Mouse (Mus musculus) induced T-regulatory cell, adult 2 months (primary cell): ENCODE data around the gene 0610037L13Rik.

Source experiments
- DNase-seq: peaks from one replicate; pipeline ENCODE4 v3.0.0-alpha.2; 2012; ENCODE audit warnings: low read depth

The 0610037L13Rik gene

DNA sequence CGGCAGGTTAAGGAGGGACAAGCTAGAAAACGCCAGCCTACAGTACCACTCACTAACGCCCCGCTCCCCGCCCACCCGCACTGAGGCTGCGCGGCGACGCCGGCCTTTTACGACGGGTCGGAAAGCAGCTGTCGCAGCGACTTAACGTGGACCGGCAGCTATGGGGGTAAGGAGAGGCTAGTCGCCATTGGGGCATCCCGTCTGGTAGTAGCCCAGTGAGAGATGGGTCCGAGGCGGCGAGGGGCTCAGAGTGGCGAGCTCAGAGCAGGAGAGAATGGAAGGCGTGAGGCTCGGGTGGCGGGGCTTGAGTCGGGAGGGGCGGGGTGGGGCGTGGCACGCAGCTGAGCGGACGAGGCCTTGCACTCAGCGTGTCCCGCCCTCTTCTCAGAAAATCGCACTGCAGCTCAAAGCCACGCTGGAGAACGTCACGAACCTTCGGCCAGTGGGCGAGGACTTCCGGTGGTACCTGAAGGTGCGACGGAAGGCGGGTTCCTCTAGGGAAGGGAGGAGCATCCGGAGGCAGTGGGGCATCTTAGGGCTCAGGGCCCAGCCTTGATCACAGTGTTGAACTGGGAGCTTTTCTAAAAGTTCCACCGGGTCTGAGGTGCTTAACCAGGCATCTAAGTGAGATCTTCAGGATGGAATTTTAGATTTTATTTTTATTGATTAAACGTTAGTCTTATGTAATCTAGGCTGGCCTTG lies at the start of gene 0610037L13Rik:
Gene 0610037L13Rik (plus strand): TSS at position 83 of the 702 bp plus-strand sequence.
- peak; percentile 97 for DNase-seq

DNA sequence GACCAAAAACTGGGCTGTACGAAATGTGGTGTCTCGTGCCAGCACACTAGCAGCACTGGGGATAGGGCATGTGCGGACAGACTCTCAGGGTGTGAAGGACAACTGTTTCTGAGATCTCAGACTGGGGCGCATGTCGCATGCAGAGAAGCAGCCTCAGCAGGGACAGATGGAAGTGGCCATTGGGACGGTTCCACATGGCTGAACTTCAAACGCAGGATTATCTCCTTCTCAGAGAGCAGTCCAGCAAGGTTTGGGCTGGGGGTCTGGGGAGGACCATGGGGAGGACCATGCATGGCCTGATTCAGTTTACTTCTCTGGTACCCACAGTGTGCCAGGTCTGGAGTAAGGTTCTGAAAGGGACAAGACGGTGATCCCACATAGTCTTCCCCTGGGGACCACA lies 45.9 kb upstream of the 0610037L13Rik start:
- DNase-seq: no peak

DNA sequence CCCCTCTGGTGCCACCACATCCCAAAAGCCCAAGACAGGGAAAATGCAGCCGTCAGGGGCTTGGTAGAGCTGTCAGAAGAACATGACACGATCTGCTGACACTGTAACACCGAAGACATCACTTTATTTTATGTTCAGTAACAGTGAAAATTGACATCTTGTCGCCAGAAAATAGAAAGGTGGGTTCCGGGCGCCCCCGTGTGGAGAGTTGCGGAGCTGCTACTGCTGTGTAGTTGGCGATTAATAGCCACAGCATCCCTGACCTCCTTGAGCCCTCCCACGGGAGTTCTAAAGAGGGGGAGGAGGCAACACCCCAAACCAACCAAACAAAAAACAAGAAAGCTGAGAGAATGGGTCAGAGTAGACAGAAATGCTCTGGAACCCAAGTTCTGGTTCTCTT lies 44.6 kb upstream of the 0610037L13Rik start:
- DNase-seq: peak; percentile 74

DNA sequence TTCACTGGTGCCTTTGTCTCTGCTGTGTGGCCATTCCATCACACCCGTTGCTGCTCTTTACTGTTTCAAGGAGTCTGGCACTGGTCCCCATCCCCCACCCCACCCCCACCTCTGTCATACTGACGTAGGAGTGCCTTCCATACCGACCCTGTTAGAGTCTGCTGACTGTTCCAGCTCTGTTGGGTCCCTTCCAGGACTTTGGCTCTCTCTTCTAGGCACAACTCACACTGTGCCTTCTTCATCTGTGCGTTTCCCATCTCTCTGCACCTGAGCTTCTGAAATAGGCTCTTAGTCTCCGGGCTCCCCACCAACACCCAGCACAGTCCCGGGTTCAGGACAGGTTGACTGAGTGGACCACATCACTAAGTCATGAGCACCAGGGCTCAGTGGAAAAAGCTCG lies 42.8 kb upstream of the 0610037L13Rik start:
- no peak for DNase-seq

DNA sequence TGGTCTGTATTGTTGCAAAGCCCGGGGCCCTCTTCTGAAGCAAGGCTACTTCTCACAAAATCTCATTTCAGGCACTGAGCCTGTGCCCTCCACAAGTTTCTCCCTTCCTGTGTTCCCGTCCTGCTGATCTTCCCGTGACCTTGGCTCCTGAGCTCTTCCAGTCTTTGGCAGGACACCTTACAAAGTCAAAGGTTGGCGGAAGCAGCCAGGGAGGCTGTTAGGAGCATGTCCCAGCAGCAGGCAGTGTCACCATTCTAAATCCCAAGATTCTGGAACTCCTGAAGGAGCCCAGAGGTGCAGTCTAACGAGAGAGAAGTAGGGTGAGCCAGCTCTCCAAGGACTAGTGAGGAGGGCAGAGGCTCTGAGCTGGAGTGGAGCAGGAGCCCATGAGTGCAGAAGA lies 41.1 kb upstream of the 0610037L13Rik start:
- no peak for DNase-seq

DNA sequence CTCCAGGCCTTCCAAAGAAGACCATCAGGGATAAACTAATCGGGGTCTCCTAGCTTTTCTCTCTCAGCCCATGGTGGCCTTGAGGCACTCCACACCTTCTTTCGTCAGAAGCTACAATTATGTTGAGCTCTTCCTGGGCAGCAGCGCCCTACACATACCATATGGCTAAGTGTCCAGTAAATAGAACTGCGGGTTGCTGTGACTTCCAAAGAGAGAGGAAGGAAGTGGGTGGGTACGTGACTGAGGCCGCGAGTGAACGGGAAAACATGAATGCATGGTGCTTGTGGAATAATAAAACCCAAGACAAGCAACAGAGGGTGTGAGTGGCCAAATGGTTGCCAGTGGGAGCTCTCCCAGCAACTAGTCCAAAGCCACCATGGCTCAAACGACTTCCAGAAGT lies 40.0 kb upstream of the 0610037L13Rik start:
- no peak for DNase-seq

DNA sequence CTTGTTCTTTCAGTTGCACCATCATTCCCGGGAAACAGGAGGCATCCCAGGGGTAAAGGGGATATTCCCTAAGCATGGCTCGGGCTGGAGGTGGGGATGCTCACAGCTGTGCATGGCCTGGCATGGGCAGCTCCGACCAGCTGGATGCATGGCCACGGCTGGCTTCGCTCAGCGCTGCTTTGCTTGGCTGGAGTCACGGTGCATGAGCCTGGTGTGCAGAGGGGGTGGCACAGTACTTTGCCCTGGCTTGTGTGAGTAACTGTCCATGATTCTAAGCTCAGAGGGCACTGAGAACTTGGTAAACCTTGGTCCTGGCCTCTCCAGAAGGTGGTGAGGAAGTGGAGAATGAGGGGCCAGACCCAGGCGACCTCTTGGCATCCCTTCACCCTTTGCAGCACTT lies 39.5 kb upstream of the 0610037L13Rik start:
- no peak for DNase-seq

DNA sequence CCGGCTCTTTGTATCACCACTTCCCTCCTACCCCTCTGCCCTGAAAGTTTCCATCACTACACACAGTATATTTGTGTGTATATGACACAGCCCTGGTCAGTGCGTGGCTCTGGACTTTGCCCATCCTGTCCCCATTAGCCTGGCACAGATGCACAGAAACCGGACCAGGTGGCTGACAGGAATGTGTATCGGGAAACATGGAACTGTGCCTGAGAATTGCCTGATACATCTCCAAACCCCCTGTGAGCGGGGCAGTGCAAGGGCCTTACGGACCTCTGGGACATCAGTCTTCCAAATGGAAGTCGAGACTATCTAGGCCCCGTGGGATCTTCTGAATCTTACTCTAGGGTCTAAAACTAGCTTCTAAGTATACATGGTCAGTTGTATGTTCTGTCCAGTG lies 36.3 kb upstream of the 0610037L13Rik start:
- DNase-seq: no peak

DNA sequence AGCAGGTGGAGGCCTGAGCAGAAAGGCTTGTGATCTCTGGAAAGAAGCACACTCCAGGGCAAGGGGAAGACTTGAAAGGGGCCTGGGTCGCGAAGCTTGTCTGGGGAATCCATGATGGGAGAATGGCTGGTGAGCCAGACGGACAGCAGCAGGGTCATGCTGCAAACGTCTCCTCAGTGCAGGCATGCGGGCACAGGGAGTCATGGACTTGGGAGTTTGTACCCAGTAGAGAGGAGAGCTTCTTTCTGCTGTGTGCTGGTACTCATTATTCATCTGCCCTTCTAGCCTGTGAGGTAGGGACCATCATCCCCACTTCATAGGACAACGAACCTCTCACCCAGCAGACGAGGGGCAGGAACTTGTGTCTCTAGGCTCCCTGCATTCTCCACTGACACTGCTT lies 35.8 kb upstream of the 0610037L13Rik start:
- DNase-seq: no peak

DNA sequence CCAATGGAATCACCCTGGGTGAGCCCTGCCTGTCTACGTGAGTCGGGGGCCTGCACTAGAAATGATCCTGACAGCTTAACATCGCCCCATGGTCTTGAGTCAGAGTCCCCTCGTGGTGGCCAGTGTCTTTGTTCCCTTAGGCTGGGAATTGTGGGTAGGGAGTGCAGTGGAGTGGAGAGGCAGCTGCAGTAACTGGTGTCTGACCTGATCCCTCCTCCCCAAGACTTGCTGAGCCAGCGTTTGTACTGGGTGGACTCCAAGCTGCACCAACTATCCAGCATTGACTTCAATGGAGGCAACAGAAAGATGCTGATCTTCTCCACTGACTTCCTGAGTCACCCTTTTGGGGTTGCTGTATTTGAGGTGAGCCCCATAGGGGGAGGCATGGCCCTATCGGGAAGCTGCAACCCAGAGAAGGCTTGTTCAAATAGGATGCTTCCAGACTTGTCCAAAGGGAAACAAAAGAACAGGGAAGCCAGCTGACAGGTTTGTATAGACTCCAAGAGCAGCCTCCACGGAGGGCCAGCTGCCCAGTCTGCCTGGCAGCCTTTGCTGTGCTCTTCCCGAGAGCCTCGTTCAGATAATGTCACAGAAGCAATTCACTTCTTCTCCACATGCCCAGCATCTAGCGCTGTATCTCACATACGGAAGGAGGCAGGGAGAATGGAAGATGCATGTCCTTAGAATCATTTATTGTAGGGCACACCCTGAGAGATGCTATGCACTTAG lies 32.5 kb upstream of the 0610037L13Rik start:
- DNase-seq: no peak

DNA sequence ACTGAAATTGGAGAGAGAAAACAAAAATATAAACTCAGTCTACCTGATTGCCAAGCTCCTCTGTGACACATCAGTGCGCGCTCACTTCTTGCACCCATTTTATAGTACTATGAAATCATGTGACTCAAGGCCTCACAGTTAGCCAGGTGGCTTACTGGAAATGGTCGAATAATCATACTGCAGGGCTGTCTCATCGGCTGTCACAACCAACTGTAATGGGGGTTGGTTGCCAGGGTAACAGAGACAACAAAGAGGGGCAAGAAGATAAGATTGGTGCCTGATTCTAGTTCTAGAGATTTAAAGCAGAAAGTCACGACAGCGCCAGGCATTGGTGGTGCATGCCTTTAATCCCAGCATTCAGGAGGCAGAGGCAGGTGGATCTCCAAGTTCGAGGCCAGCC lies 30.6 kb upstream of the 0610037L13Rik start:
- no peak for DNase-seq

DNA sequence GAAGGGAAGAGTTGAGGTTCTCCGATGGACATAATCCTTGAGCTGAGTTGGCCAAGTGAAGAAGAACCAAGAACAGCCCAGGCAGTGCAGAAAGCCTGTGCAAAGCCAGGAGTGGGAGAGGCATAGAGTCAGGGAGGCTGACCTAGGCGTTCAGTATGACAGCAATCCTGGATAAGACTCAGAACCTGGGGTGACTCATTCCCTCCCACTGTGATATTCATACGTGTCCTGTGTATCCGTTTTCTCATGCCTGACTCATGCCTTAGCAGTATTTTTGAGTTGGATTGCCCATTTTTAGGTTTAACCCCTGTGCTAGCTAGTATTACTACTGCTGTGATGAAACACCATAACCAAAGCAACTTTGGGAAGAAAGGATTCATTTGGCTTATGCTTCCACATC lies 24.7 kb upstream of the 0610037L13Rik start:
- DNase-seq: no peak

DNA sequence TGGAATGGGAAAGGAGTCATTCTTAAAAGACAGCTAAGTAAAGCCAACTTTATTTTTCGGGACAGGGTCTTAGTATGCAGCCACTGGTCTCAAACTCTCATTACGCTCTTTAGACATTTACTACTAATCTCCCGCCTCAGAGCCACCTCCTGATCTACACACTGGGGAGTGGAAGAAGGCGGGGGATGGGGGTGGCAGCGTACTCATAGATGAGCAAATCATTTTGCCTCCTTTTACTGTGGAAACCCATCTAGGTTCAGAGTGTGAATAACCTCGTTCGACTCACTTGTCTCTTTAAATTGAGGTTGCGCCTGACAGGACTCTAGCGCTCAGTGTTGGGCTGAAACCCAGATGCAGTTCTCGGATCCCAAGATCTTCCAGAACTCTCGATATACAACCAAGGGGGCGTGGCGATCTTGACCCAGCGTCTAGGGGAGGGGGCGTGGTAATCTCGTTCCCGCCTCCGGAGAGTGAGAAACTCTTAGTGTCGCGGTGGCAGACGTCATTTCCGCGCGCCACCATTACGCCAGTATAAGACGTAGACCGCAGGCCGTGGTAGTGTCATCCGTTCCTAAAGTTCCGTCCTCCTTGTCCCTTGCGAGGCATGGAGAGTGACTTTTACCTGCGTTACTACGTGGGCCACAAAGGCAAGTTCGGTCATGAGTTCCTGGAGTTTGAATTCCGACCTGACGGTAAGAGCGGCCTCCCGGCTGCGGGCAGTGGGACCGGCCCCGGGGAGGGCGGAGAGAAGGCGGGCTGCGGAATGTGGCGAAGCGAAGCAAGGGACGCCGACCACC lies 10.2 kb upstream of the 0610037L13Rik start, which contains the start of gene Magoh:
Gene Magoh (plus strand): TSS at position 502 of the 797 bp plus-strand sequence.
- peak; percentile 99 for DNase-seq

DNA sequence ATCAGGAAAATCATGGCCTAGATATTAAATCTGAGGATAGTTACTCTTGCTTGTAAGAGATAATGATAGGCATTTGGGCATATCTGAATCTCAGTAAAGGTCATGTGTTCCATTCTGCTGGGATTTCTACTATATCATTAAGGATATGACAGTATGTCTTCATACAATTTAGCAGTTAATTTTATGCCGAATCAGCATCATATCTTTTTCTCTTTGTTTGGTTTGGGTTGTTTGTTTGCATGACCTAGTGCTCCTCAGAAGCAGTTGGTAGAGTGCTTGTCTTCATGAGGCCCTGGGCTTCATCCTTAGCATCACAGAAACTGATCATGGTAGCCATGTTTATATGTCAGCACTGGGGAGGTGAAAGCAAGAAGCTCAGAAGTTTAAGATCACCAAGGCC lies 8.0 kb upstream of the 0610037L13Rik start:
- no peak for DNase-seq

DNA sequence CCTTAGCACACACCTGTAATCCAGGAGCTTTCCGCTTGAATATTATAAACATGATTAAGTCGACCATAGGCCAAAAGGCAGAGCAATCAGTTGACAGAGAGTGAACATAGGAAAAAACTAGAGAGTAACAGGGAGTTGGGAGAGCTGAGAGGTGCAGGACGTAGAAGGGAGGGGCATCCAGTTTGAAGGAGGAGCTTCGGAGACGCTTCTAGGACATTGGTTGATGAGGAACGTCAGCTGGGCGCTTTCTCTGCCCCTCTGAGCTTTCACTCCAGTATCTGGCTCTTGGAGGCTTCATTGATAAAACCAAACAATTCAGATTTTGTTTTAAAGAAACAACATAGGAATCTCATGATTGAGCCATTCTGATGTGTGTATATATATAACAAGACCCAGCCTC lies 3.2 kb upstream of the 0610037L13Rik start:
- DNase-seq: no peak

DNA sequence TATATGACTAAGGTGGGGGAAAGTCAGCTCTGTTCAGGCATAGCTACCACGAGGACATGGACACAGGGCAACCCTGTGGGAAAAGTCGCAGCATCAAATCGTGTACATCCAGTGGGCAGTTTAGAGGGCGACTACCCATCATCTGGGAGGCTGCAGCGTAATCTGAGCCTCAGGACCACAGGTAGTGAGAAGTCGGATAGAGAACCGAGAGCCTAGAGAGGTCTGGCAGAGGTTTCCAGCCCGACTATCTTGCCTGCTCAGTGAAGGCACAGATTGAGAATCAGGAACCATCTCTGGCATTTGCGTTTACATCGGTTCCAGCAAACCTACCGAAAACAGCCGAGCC lies 255 bp upstream of the 0610037L13Rik start:
- DNase-seq: no peak

DNA sequence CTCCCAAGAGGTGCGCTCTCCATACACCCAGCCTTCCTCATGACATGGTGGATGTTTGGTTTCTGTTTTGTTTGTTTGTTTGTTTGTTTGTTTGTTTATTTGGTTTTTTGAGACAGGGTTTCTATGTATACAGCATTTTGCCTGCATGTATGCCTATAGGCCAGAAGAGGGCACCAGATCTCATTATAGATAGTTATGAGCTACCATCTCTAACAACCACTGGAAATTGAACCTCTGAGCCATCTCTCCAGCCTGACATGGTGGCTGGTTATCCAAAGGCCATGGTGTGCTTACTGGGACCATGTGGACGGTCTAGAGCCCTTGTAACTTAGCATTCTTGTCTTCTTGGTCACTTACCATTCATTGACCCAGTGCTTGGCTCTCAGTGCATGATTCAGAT lies 3.0 kb downstream of the 0610037L13Rik start:
- DNase-seq: peak; percentile 63

DNA sequence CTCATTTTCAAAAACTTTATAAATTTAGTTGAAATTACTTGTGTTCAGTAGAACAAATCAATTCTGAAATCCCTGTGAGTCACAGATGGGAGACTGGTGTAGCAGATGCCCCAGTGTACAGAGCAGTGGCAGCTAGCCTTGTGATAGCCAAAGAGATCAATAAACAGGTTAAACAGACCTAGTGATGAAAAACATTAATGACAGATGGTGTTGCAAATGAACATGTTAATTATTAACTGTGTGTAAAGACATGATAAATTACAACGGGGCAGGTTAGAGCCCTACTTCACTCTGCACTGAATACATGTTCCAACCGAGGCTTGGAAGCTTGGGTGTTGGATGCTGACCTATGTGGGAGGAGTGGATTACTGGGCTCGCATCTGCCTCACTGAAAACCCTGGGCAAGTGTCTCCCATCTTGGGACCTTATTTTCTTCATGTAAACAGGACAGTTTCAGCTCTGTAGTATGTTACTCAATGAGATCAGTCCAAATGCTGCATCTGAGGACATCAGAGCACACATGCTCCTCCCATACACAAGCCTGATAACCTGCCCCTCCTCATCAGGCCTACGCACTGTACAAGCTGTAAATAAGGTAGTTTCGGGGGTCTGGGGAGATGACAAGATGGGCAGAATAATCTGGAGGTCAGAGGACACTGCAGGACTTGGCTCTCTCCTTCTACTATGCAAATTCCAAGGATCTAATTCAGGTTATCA lies 9.8 kb downstream of the 0610037L13Rik start:
- DNase-seq: no peak

DNA sequence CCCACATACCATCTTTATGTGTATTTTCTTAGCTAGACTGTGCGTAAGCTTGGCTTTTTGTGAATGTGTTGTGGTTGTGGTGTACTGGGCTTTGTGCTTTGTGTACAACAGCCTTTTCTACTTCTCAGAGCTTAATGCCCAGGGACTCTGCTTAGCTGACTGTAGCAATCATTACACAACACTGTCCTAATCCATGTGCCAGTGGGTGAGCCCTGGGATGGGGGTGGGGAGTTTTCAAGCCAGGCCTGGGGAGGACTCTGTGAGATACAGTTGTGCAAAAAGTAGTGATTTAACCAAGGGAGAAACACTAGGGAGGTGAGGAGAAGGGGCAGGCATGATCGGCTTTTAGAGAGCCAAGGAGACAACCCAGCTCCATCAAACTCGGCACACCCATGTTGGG lies 10.6 kb downstream of the 0610037L13Rik start:
- no peak for DNase-seq

DNA sequence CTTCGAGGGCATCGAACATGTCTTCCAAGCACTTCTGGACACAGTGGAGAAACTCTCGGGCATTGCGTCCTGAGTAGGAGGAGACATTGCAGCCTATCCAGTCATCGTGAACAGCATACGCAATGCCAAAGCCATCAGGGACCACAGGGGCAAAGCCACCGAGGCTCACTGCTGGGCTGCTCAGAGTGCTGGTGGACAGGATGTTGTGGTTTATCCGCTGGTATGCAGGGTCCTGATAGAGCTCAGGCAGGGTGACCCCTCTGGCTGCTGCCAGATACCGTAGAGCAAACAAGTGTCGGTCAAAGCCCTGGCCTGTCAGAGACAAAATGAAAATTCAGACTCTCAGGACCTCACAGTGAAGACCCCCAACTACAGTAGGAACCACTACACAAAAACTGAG lies 14.6 kb downstream of the 0610037L13Rik start:
- DNase-seq: no peak

DNA sequence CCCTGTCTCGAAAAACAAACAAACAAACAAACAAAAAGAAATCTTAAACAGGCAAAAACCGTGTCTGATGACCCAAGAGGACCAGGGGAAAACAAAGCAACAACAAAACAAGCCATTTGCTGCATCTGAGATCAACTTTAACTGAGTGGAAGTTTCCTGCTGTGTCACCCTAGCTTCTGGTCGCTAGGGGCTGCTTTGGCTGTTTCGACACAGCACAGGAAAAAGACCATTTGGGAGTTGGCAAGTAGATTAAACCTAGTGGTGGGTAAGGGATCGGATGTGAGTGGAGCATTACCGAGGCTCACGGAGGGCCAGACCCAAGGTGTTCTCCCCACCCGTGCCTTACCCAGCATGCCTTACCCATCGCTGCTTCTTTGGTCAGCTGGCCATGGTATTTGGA lies 16.9 kb downstream of the 0610037L13Rik start:
- DNase-seq: no peak

DNA sequence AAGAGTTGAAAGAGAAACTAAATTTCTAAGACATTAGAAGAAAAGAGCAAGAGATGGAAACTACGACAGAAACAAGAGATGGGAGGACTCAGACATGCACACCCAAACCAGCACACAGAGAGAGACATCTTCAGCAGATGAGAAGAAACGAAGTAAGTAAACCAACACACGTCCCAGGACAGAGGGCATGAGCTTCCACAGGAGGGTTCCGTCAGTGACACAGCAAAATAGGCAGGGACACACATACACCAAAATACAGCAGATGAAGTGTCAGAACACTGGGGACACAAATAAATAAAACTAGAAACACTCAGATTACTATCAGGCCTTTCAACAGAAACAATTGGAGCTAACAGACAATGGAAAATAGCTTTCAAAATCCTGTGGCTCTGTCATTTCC lies 20.4 kb downstream of the 0610037L13Rik start:
- no peak for DNase-seq
